Mouse (Mus musculus) heart, postnatal 36 days (tissue): ENCODE results near the gene Dop1b. TPM values are rescaled to one million over a fixed set of nuclear protein-coding genes. Genes with fewer than 3 reads are reported as not detected.
"Not testable (repeated sequence)": the region's sequence is repeated elsewhere in the genome, so short reads cannot be mapped to it uniquely, and the experiment has no call there.

Experiments
- DNase-seq, 2 experiments: peaks; one replicate each; pipeline ENCODE4 v3.0.0; 2021 to 2022
- intact Hi-C: fragments of 180-260 bp; cut with DNase I; formaldehyde crosslinking; loops from one replicate; pipeline ENCODE4 v1.15.1; 2025
- total RNA-seq, 2 experiments: library from RNA; stranded (reverse); gene quantifications; 2 replicates each; pipeline ENCODE4 v1.2.3; 2021

Dop1b gene
- total RNA-seq, 2 experiments from 2014 or later = 16.8 to 18.1 TPM

DNA sequence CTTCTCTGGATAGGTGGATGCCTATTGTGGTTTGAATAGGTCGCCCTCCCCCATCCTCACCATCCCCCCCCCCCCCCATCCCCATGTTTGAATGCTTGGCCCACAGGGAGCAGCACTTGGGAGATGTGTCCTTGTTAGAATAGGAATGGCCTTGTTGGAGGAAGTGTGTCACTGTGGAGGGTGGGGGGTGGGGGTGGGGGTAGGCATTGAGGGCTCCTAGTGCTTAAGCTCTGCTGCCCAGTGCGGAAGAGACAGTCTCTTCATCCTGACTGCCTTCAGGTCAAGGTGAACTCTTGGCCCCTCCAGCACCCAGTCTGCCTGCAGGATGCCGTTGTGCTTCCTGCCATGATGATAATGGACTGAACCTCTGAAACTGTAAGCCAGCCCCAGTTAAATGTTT, 110.0 kb downstream of the Dop1b start:
- intact Hi-C loops = no loop called here
- no peak for DNase-seq

DNA sequence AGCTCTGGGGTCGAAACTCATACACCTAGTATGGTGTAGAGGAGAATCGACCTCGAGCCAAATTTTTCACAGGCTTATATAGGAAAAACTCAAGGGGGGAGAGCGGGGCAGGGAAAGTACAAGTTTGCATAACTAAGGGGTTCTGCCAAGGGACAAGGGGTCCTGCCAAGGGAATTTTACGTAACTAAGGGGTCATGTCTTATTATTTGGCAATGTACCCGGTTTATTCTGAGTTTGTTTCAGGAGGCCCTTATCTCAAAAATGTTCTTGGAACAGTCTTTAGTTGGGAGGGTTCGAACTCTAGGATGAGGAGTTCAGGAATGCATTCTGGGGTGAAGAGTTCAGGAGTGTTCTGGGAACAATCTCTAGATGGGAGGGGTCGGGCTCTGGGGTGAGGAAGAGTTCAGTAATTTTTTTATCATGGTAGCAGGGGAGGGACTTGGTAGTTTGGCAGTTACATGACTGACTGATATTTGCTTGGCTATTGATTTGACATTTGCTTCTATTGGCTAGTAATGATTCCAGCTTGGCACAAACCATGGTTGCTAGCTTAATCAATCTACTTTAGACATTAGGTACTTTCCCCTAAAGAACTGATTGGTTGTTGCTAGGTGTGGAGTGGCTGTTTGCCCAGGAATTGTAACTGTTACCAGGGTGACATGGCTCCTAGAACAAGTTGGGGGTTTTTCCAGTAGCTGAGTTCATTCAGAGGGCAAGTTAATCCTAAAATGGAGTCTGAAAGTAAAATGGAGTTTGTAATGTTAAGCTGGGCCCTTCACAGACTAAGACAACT, 110.9 kb downstream of the Dop1b start:
- intact Hi-C loops, DNase-seq: not testable (repeated sequence)

GRCm38 (mm10) chr16:93824799-93825198, 113.1 kb downstream of the Dop1b start:
- no peak for DNase-seq
- intact Hi-C loops = no loop called here

- DNase-seq = no peak
- intact Hi-C loops = no loop called here
Observed at GRCm38 (mm10) chr16:93825463-93825862, 113.8 kb downstream of the Dop1b start.

GRCm38 (mm10) chr16:93826054-93826453, 114.3 kb downstream of the Dop1b start:
- intact Hi-C loops = no loop called here
- no peak for DNase-seq

DNA sequence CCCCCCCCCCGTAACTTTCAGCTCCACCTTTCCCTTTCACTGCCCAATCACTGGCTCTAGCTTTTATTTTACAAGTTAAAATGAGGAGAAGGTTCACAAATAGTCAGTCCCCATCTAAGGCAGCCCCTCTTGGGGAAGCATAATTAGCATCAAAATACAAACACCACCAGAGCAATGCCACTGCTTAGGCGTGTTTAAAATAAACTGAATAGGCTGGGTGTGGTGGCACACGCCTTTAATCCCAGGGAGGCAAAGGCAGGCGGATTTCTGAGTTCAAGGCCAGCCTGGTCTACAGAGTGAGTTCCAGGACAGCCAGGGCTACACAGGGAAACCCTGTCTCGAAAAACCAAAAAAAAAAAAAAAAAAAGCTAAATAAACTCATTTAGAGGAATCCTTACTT, 114.8 kb downstream of the Dop1b start:
- DNase-seq, intact Hi-C loops: not testable (repeated sequence)

DNA sequence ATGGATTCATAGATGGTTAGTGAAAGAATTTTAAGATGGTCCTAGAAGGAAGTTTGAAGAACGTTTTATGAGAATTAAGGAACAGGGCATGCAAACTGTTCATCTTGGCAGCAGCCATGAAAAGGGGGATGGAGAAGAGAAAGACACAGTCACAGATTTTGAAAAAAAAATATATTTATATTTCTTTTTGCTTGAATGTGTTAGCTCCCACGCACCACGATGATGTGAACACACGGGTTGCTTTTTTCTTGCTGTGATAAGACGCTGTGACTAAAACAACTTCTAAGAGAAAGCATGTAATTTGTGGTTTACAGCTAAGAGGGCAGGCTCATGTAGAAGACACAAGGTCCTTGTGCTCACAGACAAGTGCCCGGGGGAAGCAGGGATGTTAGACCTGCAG, 115.2 kb downstream of the Dop1b start:
- DNase-seq = no peak
- intact Hi-C loops = no loop called here

DNA sequence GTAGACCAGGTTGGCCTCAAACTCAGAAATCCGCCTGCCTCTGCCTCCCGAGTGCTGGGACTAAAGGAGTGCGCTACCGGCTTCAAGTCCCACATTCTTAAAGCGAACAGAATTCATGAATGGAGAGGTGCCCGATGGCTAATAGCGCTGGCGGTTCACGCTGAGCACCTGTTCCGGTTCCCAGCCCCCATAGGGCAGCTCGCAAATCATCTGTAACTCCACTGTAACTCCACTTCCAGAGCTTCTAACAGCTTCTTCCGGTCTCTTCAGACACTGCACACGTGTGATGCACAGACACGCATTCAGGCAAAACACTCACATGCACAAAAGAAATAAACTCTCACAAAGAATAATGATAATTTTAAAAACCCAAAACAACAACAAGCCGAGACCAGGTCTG, 117.8 kb downstream of the Dop1b start:
- DNase-seq = no peak
- intact Hi-C loops = no loop called here

DNA sequence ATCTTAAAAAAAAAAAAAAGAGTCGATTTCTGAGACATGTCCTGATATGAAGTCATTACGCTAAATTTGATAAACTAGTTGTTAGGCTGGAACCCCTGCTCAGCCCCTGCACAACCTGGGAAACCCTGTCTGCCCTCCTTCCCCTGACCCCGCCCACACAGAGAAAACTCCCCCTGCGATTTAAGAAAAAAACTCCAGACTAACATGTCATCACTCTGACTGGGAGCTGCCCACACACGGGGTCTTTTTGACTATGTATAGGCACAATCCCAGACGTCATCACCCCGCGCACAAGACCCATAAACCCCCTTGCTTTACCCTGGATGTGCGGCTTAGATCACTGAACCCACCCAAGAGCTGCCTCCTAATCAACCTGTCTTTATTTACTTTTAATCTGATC, 118.4 kb downstream of the Dop1b start:
- intact Hi-C loops = loop anchor here (5.0 kb wide), 1 partner anchor 118 kb away; the partner anchor contains the start of gene Dop1b

GRCm38 (mm10) chr16:93830916-93831315, 119.2 kb downstream of the Dop1b start:
- intact Hi-C loops = loop anchor here (5.0 kb wide), 1 partner anchor 119 kb away; the partner anchor contains the start of gene Dop1b
- DNase-seq = no peak

More for the DNA sequence above, 118.4 kb downstream of the Dop1b start:
- no peak for DNase-seq

GRCm38 (mm10) chr16:93831627-93832395, 120.1 kb downstream of the Dop1b start, which contains the start of gene Morc3:
Gene Morc3, plus strand, starts transcription at chr16:93832121.
- intact Hi-C loops = loop anchor here (2.0 to 5.0 kb wide), 2 partner anchors 15 to 120 kb away; partner anchors contain the start of gene Dop1b
- DNase-seq = peak; percentile 100

GRCm38 (mm10) chr16:93832451-93833276, 121.0 kb downstream of the Dop1b start:
- intact Hi-C loops = loop anchor here (2.0 to 5.0 kb wide), 2 partner anchors 16 to 120 kb away; partner anchors contain the start of gene Dop1b
- peak in 1 of 2 experiments; percentile 48 for DNase-seq

DNA sequence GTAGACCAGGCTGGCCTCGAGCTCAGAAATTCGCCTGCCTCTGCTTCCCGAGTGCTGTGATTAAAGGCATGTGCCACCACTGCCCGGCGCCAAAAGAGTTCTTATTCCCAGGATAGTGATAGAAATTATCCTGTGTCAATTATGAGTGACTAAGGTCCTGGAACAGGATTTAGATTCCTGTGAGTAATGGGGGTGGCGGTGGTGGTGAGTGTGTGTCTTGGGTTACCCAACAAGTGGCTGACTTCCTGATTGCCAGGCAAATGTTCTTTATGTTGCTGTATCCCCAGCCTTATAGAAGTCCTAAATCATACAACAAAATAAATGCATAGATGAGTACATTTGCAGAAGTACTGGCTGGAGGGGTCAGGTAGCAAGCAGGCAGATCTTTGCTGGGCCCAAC, 121.8 kb downstream of the Dop1b start:
- intact Hi-C loops = loop anchor here (2.0 to 5.0 kb wide), 2 partner anchors 17 to 121 kb away; partner anchors contain the start of gene Dop1b
- DNase-seq = no peak

DNA sequence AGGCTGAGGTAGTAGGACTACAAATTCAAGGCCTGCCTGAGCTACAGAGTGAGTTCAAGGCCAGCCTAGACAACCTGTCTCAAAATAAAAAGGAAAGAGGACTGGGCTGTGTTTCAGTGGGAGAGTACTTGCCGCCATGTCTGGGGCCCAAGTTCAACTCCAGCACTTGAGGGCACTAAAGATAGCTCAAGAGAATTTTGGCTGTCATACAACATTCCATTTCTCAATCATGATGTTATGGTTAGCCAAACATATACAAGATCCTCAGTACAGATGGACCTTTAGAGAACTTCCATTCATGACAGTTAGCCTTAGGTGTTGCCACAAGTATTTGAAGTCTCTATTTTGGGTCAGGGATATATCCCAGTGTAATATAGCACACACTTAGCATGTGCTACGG, 122.4 kb downstream of the Dop1b start:
- DNase-seq = no peak
- intact Hi-C loops = loop anchor here (5.0 kb wide), 1 partner anchor 122 kb away; the partner anchor contains the start of gene Dop1b

GRCm38 (mm10) chr16:93839049-93839448, 127.3 kb downstream of the Dop1b start:
- intact Hi-C loops = no loop called here
- DNase-seq = no peak

- intact Hi-C loops = no loop called here
- DNase-seq = no peak
Observed at GRCm38 (mm10) chr16:93850527-93850926, 138.8 kb downstream of the Dop1b start.

- intact Hi-C loops = no loop called here
Observed at GRCm38 (mm10) chr16:93859967-93860366, 148.3 kb downstream of the Dop1b start.

More at GRCm38 (mm10) chr16:93859967-93860366, 148.3 kb downstream of the Dop1b start:
- no peak for DNase-seq
